Mouse (Mus musculus) liver, embryonic 15.5 days (tissue): ENCODE measurements around the gene Dhrs7. TPM values are rescaled to one million over a fixed set of nuclear protein-coding genes. Genes with fewer than 3 reads are reported as not detected.

Experiments
- polyA plus RNA-seq: library from polyadenylated mRNA; unstranded; fragments of >200 nt; fragmentation: Nextera tagmentation; extraction: Ambion mirVana; gene quantifications from 2 replicates; pipeline ENCODE4 v1.2.1, GENCODE M21; 2015

Dhrs7 gene
- polyA plus RNA-seq, 1 experiment from 2014 or later: 34.7 TPM

Other genes with a start within 250 kb of the Dhrs7 start
- 0.12 and 0.13 TPM in 2 replicates for gene Lrrc9, start 223.0 kb downstream of the Dhrs7 start, polyA plus RNA-seq
- 2.0 and 2.1 TPM in 2 replicates for gene Pcnx4, start 128.5 kb downstream of the Dhrs7 start, polyA plus RNA-seq
- gene Gm4756, start 15.2 kb downstream of the Dhrs7 start, polyA plus RNA-seq: 0.05 TPM in 1 of 2 replicates, not detected in the other
- gene Ppm1a, start 92.5 kb upstream of the Dhrs7 start, polyA plus RNA-seq: 26.2 and 27.7 TPM in 2 replicates